Mouse (Mus musculus): ENCODE data around the gene Cul4a.

GRCm38 (mm10) chr8:13113232-13113631 is 7.8 kb downstream of the Cul4a start:
- TF ChIP-seq CTCF (IDR thresholded peaks at IDR 0.05; ENCODE audit: low read depth, low read length) (no peak), GATA1 (IDR thresholded peaks at IDR 0.05; ENCODE audit: borderline replicate concordance, low read length) (no peak), POLR2AphosphoS5 (IDR thresholded peaks at IDR 0.05; ENCODE audit: insufficient replicate concordance, low read depth, low read length) (no peak), TAL1 (conservative IDR thresholded peaks at IDR 0.05; ENCODE audit: low read depth, low read length) (no peak), GATA2 (IDR thresholded peaks at IDR 0.05; ENCODE audit: borderline replicate concordance, low read depth, low read length) (no peak)

Measured in G1E (cell line).